Mouse (Mus musculus): Measurements from ENCODE around the gene Trim58.

The Trim58 gene

GRCm38 (mm10) chr11:58640272-58640867, at the start of gene Trim58:
Gene Trim58 (plus strand): TSS chr11:58640465.
- DNase-seq (ENCODE audit: extremely low read depth, insufficient read length, low spot score) = no peak

- no peak for DNase-seq (ENCODE audit: extremely low read depth, insufficient read length, low spot score)
Observed at GRCm38 (mm10) chr11:58594814-58595213, 45.5 kb upstream of the Trim58 start, which contains the start of gene Olfr324. Gene Olfr324 (plus strand): TSS chr11:58595114.

GRCm38 (mm10) chr11:58597837-58598236, 42.4 kb upstream of the Trim58 start:
- no peak for DNase-seq (ENCODE audit: extremely low read depth, insufficient read length, low spot score)

- DNase-seq (ENCODE audit: extremely low read depth, insufficient read length, low spot score) = no peak
Observed at GRCm38 (mm10) chr11:58602062-58602461, 38.2 kb upstream of the Trim58 start.

GRCm38 (mm10) chr11:58602800-58603560, 37.3 kb upstream of the Trim58 start:
- no peak for DNase-seq (ENCODE audit: extremely low read depth, insufficient read length, low spot score)

- no peak for DNase-seq (ENCODE audit: extremely low read depth, insufficient read length, low spot score)
Observed at GRCm38 (mm10) chr11:58604688-58605087, 35.6 kb upstream of the Trim58 start.

GRCm38 (mm10) chr11:58605228-58605627, 35.0 kb upstream of the Trim58 start:
- no peak for DNase-seq (ENCODE audit: extremely low read depth, insufficient read length, low spot score)

GRCm38 (mm10) chr11:58606177-58606919, 33.9 kb upstream of the Trim58 start:
- DNase-seq (ENCODE audit: extremely low read depth, insufficient read length, low spot score) = no peak

GRCm38 (mm10) chr11:58607030-58607429, 33.2 kb upstream of the Trim58 start:
- DNase-seq (ENCODE audit: extremely low read depth, insufficient read length, low spot score) = no peak

GRCm38 (mm10) chr11:58613359-58613758, 26.9 kb upstream of the Trim58 start:
- DNase-seq (ENCODE audit: extremely low read depth, insufficient read length, low spot score) = no peak

GRCm38 (mm10) chr11:58614526-58614925, 25.7 kb upstream of the Trim58 start:
- DNase-seq (ENCODE audit: extremely low read depth, insufficient read length, low spot score) = no peak

GRCm38 (mm10) chr11:58615975-58616374, 24.3 kb upstream of the Trim58 start, which contains the start of gene 2210407C18Rik:
Gene 2210407C18Rik (minus strand): TSS chr11:58616075.
- no peak for DNase-seq (ENCODE audit: extremely low read depth, insufficient read length, low spot score)

- DNase-seq (ENCODE audit: extremely low read depth, insufficient read length, low spot score) = no peak
Observed at GRCm38 (mm10) chr11:58618369-58618768, 21.9 kb upstream of the Trim58 start.

- DNase-seq (ENCODE audit: extremely low read depth, insufficient read length, low spot score) = no peak
Observed at GRCm38 (mm10) chr11:58618793-58619192, 21.5 kb upstream of the Trim58 start.

GRCm38 (mm10) chr11:58626146-58626545, 14.1 kb upstream of the Trim58 start:
- DNase-seq (ENCODE audit: extremely low read depth, insufficient read length, low spot score) = no peak

GRCm38 (mm10) chr11:58630401-58630800, 9.9 kb upstream of the Trim58 start, which contains the start of gene Olfr323:
Gene Olfr323 (minus strand): TSS chr11:58630501.
- DNase-seq (ENCODE audit: extremely low read depth, insufficient read length, low spot score) = no peak

- DNase-seq (ENCODE audit: extremely low read depth, insufficient read length, low spot score) = no peak
Observed at GRCm38 (mm10) chr11:58634878-58635277, 5.4 kb upstream of the Trim58 start.

GRCm38 (mm10) chr11:58636376-58636977, 3.8 kb upstream of the Trim58 start:
- peak; percentile 36 for DNase-seq (ENCODE audit: extremely low read depth, insufficient read length, low spot score)

GRCm38 (mm10) chr11:58638176-58638701, 2.0 kb upstream of the Trim58 start:
- peak; percentile 27 for DNase-seq (ENCODE audit: extremely low read depth, insufficient read length, low spot score)

- DNase-seq (ENCODE audit: extremely low read depth, insufficient read length, low spot score) = no peak
Observed at GRCm38 (mm10) chr11:58641057-58641456, 792 bp downstream of the Trim58 start.

Measured in 3134 (cell line).